Mouse (Mus musculus) midbrain, embryonic 12.5 days (tissue): ENCODE data around the gene Spata1. TPM values are rescaled to one million over a fixed set of nuclear protein-coding genes. Genes with fewer than 3 reads are reported as not detected.

ENCODE experiments used
- ATAC-seq: fragments of 200-750 bp; cut with Nextera tagmentation; 2 replicates; pipeline ENCODE4 v1.8.0; 2017; ENCODE audit warnings: low read depth, moderate TSS enrichment, moderate library complexity; ENCODE audit not compliant: low FRiP score
- H3K27ac ChIP-seq: fragments of 300-500 bp; sonication (generic); replicated peaks from 2 replicates; pipeline ENCODE4 v1.5.1; 2016; ENCODE audit warnings: mild to moderate bottlenecking
- H3K27me3 ChIP-seq: fragments of 300-500 bp; sonication (generic); 2 replicates; pipeline ENCODE4 v1.6.1; 2016; ENCODE audit warnings: mild to moderate bottlenecking
- H3K36me3 ChIP-seq: fragments of 300-500 bp; sonication (generic); 2 replicates; pipeline ENCODE4 v1.6.1; 2016
- H3K4me1 ChIP-seq: fragments of 300-500 bp; sonication (generic); 2 replicates; pipeline ENCODE4 v1.6.1; 2016
- H3K4me2 ChIP-seq: fragments of 300-500 bp; sonication (generic); replicated peaks from 2 replicates; pipeline ENCODE4 v1.6.1; 2016; ENCODE audit warnings: mild to moderate bottlenecking, moderate library complexity
- H3K4me3 ChIP-seq: fragments of 300-500 bp; sonication (generic); 2 replicates; pipeline ENCODE4 v1.5.1; 2016; ENCODE audit warnings: mild to moderate bottlenecking
- H3K9ac ChIP-seq: fragments of 300-500 bp; sonication (generic); replicated peaks from 2 replicates; pipeline ENCODE4 v1.6.1; 2016; ENCODE audit warnings: mild to moderate bottlenecking, moderate library complexity
- H3K9me3 ChIP-seq: fragments of 300-500 bp; sonication (generic); 2 replicates; pipeline ENCODE4 v1.6.1; 2016; ENCODE audit warnings: mild to moderate bottlenecking
- WGBS: fragments of 180-500 bp; shearing (Covaris S2); methylation state at CpG from one replicate; pipeline ENCODE4 v1.1.7; 2016; 5-methylcytosine and 5-hydroxymethylcytosine counted together
- polyA plus RNA-seq: library from polyadenylated mRNA; unstranded; fragments of >200 nt; fragmentation: Nextera tagmentation; extraction: Ambion mirVana; gene quantifications from 2 replicates; pipeline ENCODE4 v1.2.1, GENCODE M21; 2016

The Spata1 gene
- polyA plus RNA-seq, 1 experiment from 2014 or later = 8.0 TPM

DNA sequence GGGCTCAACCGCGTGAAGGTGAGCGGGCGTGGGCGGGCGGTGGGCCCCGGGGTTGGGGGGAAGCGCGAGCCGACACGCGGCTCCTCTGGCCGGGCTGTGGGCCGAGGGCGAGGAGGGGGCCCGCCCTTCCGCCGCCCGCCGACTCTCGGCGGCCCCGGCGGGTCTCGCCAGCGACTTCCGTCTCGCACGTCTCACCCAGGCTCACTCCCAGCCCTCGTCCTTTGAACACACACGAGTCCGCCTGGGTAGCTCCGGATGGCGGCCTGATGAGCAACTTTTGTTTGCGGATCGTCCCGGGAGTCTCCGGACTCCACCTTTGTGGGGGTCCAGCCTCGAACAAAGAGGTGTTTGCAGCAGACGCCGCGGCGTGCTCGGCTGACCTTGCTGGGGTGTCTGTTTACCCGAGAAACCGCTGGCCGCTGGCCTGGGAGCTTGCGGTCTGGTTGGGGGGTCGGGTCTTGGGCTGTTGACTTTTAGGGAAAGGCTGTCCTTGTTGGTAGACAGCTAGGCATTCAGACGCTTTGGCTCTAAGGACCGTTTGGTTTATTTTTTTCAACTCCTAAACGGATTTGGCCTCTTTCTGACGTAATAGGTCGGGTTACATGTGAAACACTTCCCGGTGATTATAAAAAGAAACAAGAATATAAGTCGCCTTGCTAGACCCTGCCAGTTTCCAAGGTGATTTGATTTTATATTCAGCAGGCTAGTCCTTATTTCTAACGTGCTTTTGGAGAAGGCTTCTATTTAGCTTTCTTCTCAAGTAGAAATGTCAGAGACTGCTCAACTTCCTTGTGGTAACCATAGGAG is 653 bp upstream of the Spata1 start:
- Histone ChIP-seq H3K36me3 (peaks cover 14% of the 10 kb centered on the region), H3K27me3 (no peaks in the 10 kb centered on the region; the same call in 1 of the 2 replicates), H3K9ac (peak overlapping the region; percentile 86), H3K27ac (peak overlapping the region; percentile 84), H3K4me3 (peak overlapping the region; percentile 84), H3K4me1 (peaks cover 21% of the 10 kb centered on the region), H3K4me2 (peak overlapping the region; percentile 54), H3K9me3 (no peaks in the 10 kb centered on the region)
- ATAC-seq = no peak; the same call in none of the 2 replicates
- WGBS = under 1% methylated on average over 57 of the region's 57 CpGs

DNA sequence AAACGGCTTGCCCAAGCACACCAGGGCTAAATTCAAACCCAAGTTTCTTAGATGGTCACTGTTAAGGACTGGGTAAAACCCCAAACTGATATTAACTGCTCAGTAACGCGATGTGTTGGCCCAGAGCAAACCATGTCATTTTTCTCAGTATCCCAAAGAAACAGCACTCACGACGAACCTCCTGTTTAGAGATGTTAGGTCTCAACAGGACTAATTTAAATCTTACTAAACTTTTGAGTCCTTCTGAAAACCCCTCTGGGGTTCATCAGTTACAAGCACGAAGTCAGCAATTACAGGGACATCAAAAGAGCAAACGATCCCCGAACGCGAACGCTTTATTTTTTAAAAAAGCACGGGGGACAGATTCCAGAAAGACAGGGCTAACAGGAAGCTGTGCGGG is 564 bp downstream of the Spata1 start:
- 4% methylated on average over 13 of the region's 13 CpGs for WGBS

DNA sequence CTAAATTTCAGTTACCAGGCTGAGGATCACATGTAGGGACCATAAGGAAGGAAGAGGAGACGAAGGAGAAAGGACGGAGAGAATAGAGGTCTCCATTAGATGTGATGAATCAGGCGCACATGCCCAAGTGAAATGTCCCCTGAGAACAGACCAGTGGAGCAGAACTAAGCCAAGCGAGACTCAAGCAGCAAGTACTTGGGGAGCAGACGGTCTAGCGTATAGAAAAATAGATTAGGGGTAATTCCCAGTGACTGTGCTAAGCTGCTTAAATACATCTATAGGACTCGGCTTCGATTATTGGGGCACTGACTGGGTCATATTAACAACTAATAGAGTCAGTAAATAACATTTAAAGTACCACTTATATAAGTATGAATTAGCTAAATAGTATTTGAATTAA is 4.6 kb downstream of the Spata1 start:
- Histone ChIP-seq H3K36me3 (no peaks in the 10 kb centered on the region), H3K27ac (no peak overlapping the region), H3K9ac (no peak overlapping the region), H3K4me1 (0 out of 2 replicates have a peak, but pooled peaks cover 2% of the 10 kb centered on the region), H3K27me3 (no peaks in the 10 kb centered on the region; the same call in 1 of the 2 replicates), H3K4me3 (no peak overlapping the region), H3K4me2 (no peak overlapping the region), H3K9me3 (no peaks in the 10 kb centered on the region)
- 29% methylated on average over 8 of the region's 8 CpGs for WGBS
- ATAC-seq = no peak

More for the DNA sequence above, 564 bp downstream of the Spata1 start:
- no peak for ATAC-seq
- peak overlapping the region; percentile 84; the same call in 1 of the 2 replicates for H3K27ac ChIP-seq
- no peaks in the 10 kb centered on the region; the same call in 1 of the 2 replicates for H3K27me3 ChIP-seq
- H3K9ac ChIP-seq = peak overlapping the region; percentile 86
- H3K36me3 ChIP-seq = peaks cover 9% of the 10 kb centered on the region
- no peaks in the 10 kb centered on the region for H3K9me3 ChIP-seq
- peak overlapping the region; percentile 84 for H3K4me3 ChIP-seq
- H3K4me1 ChIP-seq = peaks cover 21% of the 10 kb centered on the region
- peak overlapping the region; percentile 54 for H3K4me2 ChIP-seq

DNA sequence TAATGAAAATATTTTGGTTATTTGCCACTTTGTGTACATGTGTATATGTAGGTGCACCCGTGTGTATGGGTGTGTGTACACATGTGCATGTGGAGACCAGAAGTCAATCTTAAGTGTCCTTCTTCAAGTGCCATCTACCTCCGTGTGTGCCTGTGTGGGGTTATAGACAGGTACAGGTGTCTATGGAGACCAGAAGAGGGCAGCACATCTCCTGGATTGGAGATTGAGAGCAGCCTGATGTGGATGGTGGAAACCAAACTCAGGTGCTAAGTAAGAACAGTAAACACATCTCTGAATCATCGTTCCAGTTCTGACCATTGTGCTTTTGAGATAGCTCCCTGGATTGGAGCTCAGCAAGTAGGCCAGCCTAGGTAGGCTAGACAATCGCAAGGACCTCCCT is 13.1 kb downstream of the Spata1 start:
- H3K4me2 ChIP-seq = no peak overlapping the region
- no peak overlapping the region for H3K9ac ChIP-seq
- no peak overlapping the region for H3K4me3 ChIP-seq
- no peaks in the 10 kb centered on the region for H3K9me3 ChIP-seq
- no peaks in the 10 kb centered on the region for H3K27me3 ChIP-seq
- H3K4me1 ChIP-seq = no peaks in the 10 kb centered on the region
- no peaks in the 10 kb centered on the region for H3K36me3 ChIP-seq
- no peak for ATAC-seq
- 91% methylated on average over 4 of the region's 4 CpGs for WGBS
- no peak overlapping the region for H3K27ac ChIP-seq

DNA sequence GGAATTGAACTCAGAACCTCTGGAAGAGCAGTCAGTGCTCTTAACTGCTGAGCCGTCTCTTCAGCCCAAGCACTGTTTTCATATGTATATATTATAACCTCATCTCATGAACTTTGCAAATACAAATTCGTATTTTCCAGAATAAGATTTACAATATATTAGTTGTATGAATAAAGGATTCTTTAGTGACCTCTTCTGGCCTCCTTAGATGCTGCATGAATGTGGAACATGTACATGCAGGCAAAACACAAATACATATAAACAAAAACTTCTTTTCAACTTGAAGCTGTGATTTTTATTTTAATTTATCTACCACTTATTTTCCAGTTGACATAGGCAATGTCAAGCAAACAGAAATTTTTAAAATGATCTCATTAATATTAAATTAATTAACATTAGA is 17.5 kb downstream of the Spata1 start:
- Histone ChIP-seq H3K36me3 (no peaks in the 10 kb centered on the region), H3K4me2 (no peak overlapping the region), H3K9ac (no peak overlapping the region), H3K4me1 (no peaks in the 10 kb centered on the region), H3K9me3 (no peaks in the 10 kb centered on the region), H3K4me3 (no peak overlapping the region), H3K27ac (no peak overlapping the region), H3K27me3 (no peaks in the 10 kb centered on the region)
- 68% methylated on average over 2 of the region's 2 CpGs for WGBS
- ATAC-seq = no peak

DNA sequence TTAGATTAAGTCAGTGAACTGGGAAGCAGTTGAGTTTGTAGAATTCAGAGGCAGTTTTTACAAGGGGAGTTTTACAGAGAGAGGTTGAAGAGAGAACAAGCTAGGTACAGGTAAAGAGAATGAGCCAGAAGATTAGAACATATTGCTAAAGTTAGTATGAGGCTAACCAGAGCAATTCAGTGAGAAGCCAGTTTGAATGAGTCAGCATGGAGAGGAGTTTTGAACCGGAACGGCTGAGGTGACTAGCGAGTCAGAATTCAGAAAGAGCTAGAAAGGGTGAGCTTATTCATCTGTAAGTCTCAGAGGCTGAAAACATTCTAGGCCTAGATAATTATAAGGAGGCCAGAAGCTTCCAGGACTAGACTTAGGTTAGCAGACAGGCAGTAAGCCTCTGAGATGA is 25.1 kb downstream of the Spata1 start:
- Histone ChIP-seq H3K27me3 (no peaks in the 10 kb centered on the region), H3K27ac (no peak overlapping the region), H3K4me3 (no peak overlapping the region), H3K4me1 (no peaks in the 10 kb centered on the region), H3K9me3 (no peaks in the 10 kb centered on the region), H3K9ac (no peak overlapping the region), H3K36me3 (no peaks in the 10 kb centered on the region), H3K4me2 (no peak overlapping the region)
- 92% methylated on average over 3 of the region's 3 CpGs for WGBS
- no peak for ATAC-seq

DNA sequence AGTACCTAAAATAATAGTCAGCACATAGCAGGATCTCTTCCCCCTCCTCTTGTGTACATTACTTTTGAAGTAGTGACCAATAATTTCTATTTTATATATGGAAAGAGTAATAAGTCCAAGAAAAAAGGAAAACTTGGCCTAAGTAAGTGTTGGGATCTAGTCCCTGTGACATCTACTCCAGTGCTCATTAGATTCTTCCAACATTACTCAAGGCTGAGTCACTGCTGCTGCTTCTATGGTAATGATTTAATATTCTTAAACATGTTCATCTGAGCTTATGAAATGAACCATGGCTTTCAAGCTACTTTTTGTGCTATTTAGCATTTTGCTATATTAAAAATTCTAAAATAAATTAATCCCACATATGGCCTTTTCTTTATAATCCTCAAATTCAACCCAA is 25.8 kb downstream of the Spata1 start:
- H3K27me3 ChIP-seq = no peaks in the 10 kb centered on the region
- ATAC-seq = no peak
- H3K4me3 ChIP-seq = no peak overlapping the region

DNA sequence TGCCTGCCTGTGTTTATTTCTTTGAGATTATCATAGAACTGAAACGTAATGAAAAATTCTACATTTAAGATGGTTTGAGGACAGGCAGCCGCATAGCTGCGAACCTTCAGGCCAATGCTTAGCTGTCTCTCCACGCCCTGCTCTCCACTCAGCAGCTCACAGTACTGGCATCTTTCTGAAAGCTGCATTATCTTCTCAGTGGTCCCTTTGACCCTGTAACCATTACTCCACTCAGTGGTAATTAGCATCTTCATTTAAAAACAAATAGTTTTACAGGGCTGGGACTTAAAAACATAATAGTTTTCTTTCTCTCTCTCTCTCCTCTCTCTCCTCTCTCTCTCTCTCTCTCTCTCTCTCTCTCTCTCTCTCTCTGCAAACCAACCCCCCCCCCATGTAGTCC is 26.9 kb downstream of the Spata1 start:
- no peak for ATAC-seq
- Histone ChIP-seq H3K4me1 (no peaks in the 10 kb centered on the region), H3K9ac (no peak overlapping the region), H3K27ac (no peak overlapping the region), H3K27me3 (no peaks in the 10 kb centered on the region), H3K9me3 (no peaks in the 10 kb centered on the region), H3K36me3 (no peaks in the 10 kb centered on the region), H3K4me2 (no peak overlapping the region), H3K4me3 (no peak overlapping the region)
- WGBS = 75% methylated on average over 4 of the region's 4 CpGs

More for the DNA sequence above, 25.8 kb downstream of the Spata1 start:
- H3K27ac ChIP-seq = no peak overlapping the region
- no peaks in the 10 kb centered on the region for H3K9me3 ChIP-seq
- no peaks in the 10 kb centered on the region for H3K4me1 ChIP-seq
- H3K4me2 ChIP-seq = no peak overlapping the region
- no peak overlapping the region for H3K9ac ChIP-seq
- H3K36me3 ChIP-seq = no peaks in the 10 kb centered on the region

DNA sequence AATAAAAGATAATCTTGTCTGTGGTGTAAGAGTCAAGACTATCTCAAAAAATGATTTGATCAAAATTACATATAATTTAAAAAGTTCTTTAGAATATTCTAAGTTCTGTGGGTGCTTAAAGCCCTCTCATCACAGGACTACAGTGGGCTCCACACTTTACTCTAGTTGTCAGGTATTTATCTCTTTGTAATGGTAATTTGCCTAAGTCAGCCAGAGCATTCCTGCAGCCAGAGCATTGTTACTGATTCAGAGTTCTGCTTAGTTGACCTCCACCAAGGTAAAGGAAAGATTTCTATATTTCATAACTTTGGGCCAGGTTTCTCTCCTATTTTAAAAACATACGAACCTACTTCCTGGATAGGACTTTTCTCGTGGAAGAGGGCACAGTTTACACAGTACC is 30.3 kb downstream of the Spata1 start:
- WGBS = 74% methylated on average over 2 of the region's 2 CpGs
- H3K27me3 ChIP-seq = no peaks in the 10 kb centered on the region
- H3K27ac ChIP-seq = no peak overlapping the region
- H3K4me2 ChIP-seq = no peak overlapping the region
- no peaks in the 10 kb centered on the region for H3K4me1 ChIP-seq
- no peak overlapping the region for H3K9ac ChIP-seq
- ATAC-seq = no peak
- H3K4me3 ChIP-seq = no peak overlapping the region
- H3K9me3 ChIP-seq = no peaks in the 10 kb centered on the region
- H3K36me3 ChIP-seq = no peaks in the 10 kb centered on the region

DNA sequence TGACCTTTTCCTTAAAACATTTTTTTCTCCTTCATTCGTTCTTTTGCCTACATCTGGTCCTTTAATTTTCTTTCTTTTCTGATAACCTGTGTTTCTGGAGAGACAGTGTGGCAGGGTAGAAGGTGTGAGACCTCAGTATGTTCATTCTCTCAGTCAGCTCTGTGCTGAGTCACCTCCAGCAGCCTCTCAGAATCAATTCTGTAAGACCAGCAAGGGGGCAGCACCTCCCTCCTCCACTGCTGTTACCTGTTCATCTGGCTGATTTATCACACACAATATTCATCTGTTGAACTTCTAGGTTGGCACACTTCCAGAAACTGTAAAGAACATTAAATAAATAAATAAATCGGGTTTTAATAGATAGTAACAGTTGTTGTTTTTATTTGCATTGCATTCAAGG is 36.6 kb downstream of the Spata1 start:
- Histone ChIP-seq H3K36me3 (no peaks in the 10 kb centered on the region), H3K27me3 (no peaks in the 10 kb centered on the region), H3K4me3 (no peak overlapping the region), H3K27ac (no peak overlapping the region), H3K4me1 (no peaks in the 10 kb centered on the region), H3K9me3 (no peaks in the 10 kb centered on the region), H3K4me2 (no peak overlapping the region), H3K9ac (no peak overlapping the region)
- no peak for ATAC-seq
- 65% methylated on average over 2 of the region's 2 CpGs for WGBS

DNA sequence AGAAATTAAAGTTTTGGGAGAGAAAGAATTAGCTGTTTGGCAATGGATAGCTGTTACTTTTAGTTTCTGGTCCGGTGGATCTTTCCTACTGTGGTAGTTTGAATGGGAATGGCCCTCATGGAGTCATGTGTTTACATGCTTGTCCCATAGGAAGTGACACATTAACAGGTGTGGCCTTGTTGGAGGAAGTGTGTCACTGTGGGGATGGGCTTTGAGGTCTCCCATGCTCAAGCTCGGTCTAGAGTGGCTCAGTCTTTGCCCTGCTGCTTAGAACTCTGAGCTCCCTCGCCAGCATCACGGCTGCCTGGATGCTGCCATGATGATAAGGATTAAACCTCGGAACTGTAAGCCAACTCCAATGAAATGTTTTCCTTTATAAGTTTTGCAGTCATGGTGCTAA is 48.2 kb downstream of the Spata1 start:
- Histone ChIP-seq H3K9me3 (no peaks in the 10 kb centered on the region), H3K27me3 (no peaks in the 10 kb centered on the region), H3K4me2 (no peak overlapping the region), H3K27ac (no peak overlapping the region), H3K9ac (no peak overlapping the region), H3K36me3 (no peaks in the 10 kb centered on the region), H3K4me3 (no peak overlapping the region), H3K4me1 (peaks cover 14% of the 10 kb centered on the region; the same call in 1 of the 2 replicates)
- WGBS = 75% methylated on average over 5 of the region's 5 CpGs
- no peak for ATAC-seq

DNA sequence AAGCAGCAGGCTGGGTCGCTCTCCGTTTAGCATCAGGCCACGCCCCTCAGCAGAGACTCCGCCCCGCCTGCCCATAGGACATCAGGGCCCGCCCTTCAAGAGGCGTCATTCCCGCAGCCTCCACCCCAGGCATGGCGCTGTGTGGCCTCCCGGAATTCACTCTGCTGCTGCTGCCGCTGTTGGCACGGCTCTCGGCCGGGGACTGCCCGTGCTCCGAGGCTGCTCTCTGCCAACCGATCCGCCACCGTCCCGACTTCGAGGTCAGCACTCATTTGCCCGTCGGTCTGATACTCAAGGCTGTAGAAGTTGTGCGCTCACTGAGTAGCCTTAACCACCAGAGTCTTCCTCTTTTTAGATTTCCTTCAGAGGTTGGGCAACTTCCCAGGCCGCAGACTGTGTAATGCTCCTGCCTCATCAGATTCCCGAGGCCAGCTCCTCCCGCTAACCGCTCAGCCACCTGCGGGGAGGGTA is 49.1 kb downstream of the Spata1 start:
- peak overlapping the region; percentile 64 for H3K27ac ChIP-seq
- under 1% methylated on average over 29 of the region's 29 CpGs for WGBS
- no peaks in the 10 kb centered on the region for H3K27me3 ChIP-seq

More for the DNA sequence above, 49.1 kb downstream of the Spata1 start:
- Histone ChIP-seq H3K4me2 (peak overlapping the region; percentile 68), H3K36me3 (0 out of 2 replicates have a peak, but pooled peaks cover 6% of the 10 kb centered on the region), H3K4me1 (peaks cover 14% of the 10 kb centered on the region; the same call in 1 of the 2 replicates), H3K9ac (peak overlapping the region; percentile 57), H3K4me3 (peak overlapping the region; percentile 49), H3K9me3 (0 out of 2 replicates have a peak, but pooled peaks cover 3% of the 10 kb centered on the region)
- peak; percentile 99 for ATAC-seq
